Mouse (Mus musculus) stomach, postnatal 0 days (tissue): ENCODE data around the gene Megf8.

Experiments used
- CTCF ChIP-seq: IDR thresholded peaks from 2 replicates; pipeline ENCODE4 v1.5.1; 2016; ENCODE audit warnings: antibody characterized with exemption, low read depth, mild to moderate bottlenecking, moderate library complexity
- EP300 ChIP-seq: optimal IDR thresholded peaks from 2 replicates; pipeline ENCODE3; 2016; ENCODE audit warnings: antibody characterized with exemption

GRCm38 (mm10) chr7:25294960-25295722 is 21.8 kb upstream of the Megf8 start:
- TF ChIP-seq CTCF = no peak
- TF ChIP-seq EP300 = no peak
